Mouse (Mus musculus) left cerebral cortex, adult 9 months (tissue): ENCODE results near the gene Chst8.

Experiments used
- DNase-seq, 2 experiments: peaks; one replicate each; pipeline ENCODE4 v3.0.0; 2022; ENCODE audit warnings: low spot score in 2 of 2

The Chst8 gene

GRCm38 (mm10) chr7:34812531-34813111, at the start of gene Chst8:
TSS of gene Chst8 (minus strand) at chr7:34812711.
- DNase-seq = peak; percentile 37 to 78

- no peak for DNase-seq
Measured at GRCm38 (mm10) chr7:34858291-34858690, 45.8 kb upstream of the Chst8 start.

GRCm38 (mm10) chr7:34854781-34855352, 42.4 kb upstream of the Chst8 start:
- no peak for DNase-seq

- DNase-seq = no peak
Measured at GRCm38 (mm10) chr7:34853393-34853792, 40.9 kb upstream of the Chst8 start.

GRCm38 (mm10) chr7:34849660-34850059, 37.1 kb upstream of the Chst8 start:
- DNase-seq = no peak

GRCm38 (mm10) chr7:34848811-34849210, 36.3 kb upstream of the Chst8 start:
- no peak for DNase-seq

- DNase-seq = no peak
Measured at GRCm38 (mm10) chr7:34847900-34848299, 35.4 kb upstream of the Chst8 start.

- no peak for DNase-seq
Measured at GRCm38 (mm10) chr7:34847410-34847809, 34.9 kb upstream of the Chst8 start.

GRCm38 (mm10) chr7:34838749-34839148, 26.2 kb upstream of the Chst8 start:
- DNase-seq = no peak

- no peak for DNase-seq
Measured at GRCm38 (mm10) chr7:34838231-34838630, 25.7 kb upstream of the Chst8 start.

GRCm38 (mm10) chr7:34826255-34826909, 13.9 kb upstream of the Chst8 start:
- no peak for DNase-seq

- no peak for DNase-seq
Measured at GRCm38 (mm10) chr7:34821587-34821986, 9.1 kb upstream of the Chst8 start.

- no peak for DNase-seq
Measured at GRCm38 (mm10) chr7:34820554-34820953, 8.0 kb upstream of the Chst8 start.

GRCm38 (mm10) chr7:34819796-34820195, 7.3 kb upstream of the Chst8 start:
- DNase-seq = peak in 1 of 2 experiments; percentile 82

GRCm38 (mm10) chr7:34818660-34819059, 6.1 kb upstream of the Chst8 start:
- no peak for DNase-seq

GRCm38 (mm10) chr7:34816981-34817380, 4.5 kb upstream of the Chst8 start:
- no peak for DNase-seq

GRCm38 (mm10) chr7:34814801-34815200, 2.3 kb upstream of the Chst8 start:
- DNase-seq = no peak

GRCm38 (mm10) chr7:34811531-34812526, 682 bp downstream of the Chst8 start:
- no peak for DNase-seq

GRCm38 (mm10) chr7:34811060-34811459, 1.5 kb downstream of the Chst8 start:
- no peak for DNase-seq

- DNase-seq = peak in 1 of 2 experiments; percentile 60
Measured at GRCm38 (mm10) chr7:34806307-34806706, 6.2 kb downstream of the Chst8 start.

GRCm38 (mm10) chr7:34805691-34806205, 6.8 kb downstream of the Chst8 start:
- no peak for DNase-seq

GRCm38 (mm10) chr7:34805042-34805441, 7.5 kb downstream of the Chst8 start:
- no peak for DNase-seq
